Mouse (Mus musculus) lung, embryonic 14.5 days (tissue): Measurements from ENCODE around the gene Esyt3. TPM values are rescaled to one million over a fixed set of nuclear protein-coding genes. Genes with fewer than 3 reads are reported as not detected.

Source experiments
- ATAC-seq: fragments of 200-750 bp; cut with Nextera tagmentation; 2 replicates; pipeline ENCODE4 v1.8.0; 2017; ENCODE audit warnings: mild to moderate bottlenecking, moderate TSS enrichment, moderate library complexity; ENCODE audit not compliant: insufficient read depth
- DNase-seq: peaks from one replicate; pipeline ENCODE4 v3.0.0-alpha.2; 2015
- H3K27ac ChIP-seq: fragments of 300-500 bp; sonication (generic); 2 replicates; pipeline ENCODE4 v1.5.1; 2014; ENCODE audit warnings: low read depth, mild to moderate bottlenecking, moderate library complexity
- H3K27me3 ChIP-seq: fragments of 300-500 bp; sonication (generic); 2 replicates; pipeline ENCODE4 v1.6.1; 2014; ENCODE audit warnings: low read length, control low read depth; ENCODE audit not compliant: insufficient read depth
- H3K36me3 ChIP-seq: fragments of 300-500 bp; sonication (generic); 2 replicates; pipeline ENCODE4 v1.6.1; 2014; ENCODE audit warnings: control low read depth; ENCODE audit not compliant: insufficient read depth
- H3K4me1 ChIP-seq: fragments of 300-500 bp; sonication (generic); 2 replicates; pipeline ENCODE4 v1.6.1; 2014; ENCODE audit warnings: antibody characterized with exemption, control low read depth; ENCODE audit not compliant: insufficient read depth
- H3K4me2 ChIP-seq: fragments of 300-500 bp; sonication (generic); 2 replicates; pipeline ENCODE4 v1.6.1; 2014; ENCODE audit warnings: mild to moderate bottlenecking
- H3K4me3 ChIP-seq: fragments of 300-500 bp; sonication (generic); 2 replicates; pipeline ENCODE4 v1.5.1; 2014; ENCODE audit warnings: low read depth, low read length
- H3K9ac ChIP-seq: fragments of 300-500 bp; sonication (generic); 2 replicates; pipeline ENCODE4 v1.6.1; 2014
- H3K9me3 ChIP-seq: fragments of 300-500 bp; sonication (generic); 2 replicates; pipeline ENCODE4 v1.6.1; 2016; ENCODE audit warnings: low read depth, low read length, control low read depth
- CTCF ChIP-seq: IDR thresholded peaks from 2 replicates; pipeline ENCODE4 v1.5.1; 2016; ENCODE audit warnings: antibody characterized with exemption, low read depth
- WGBS: fragments of 180-500 bp; shearing (Covaris S2); extraction: QIAGEN DNeasy Blood & Tissue Kit; methylation state at CpG from one replicate; pipeline ENCODE4 v1.1.7; 2014; 5-methylcytosine and 5-hydroxymethylcytosine counted together
- polyA plus RNA-seq: library from polyadenylated mRNA; unstranded; fragments of >200 nt; fragmentation: Nextera tagmentation; extraction: Ambion mirVana; gene quantifications from 2 replicates; pipeline ENCODE4 v1.2.1, GENCODE M21; 2014

Esyt3 gene
- polyA plus RNA-seq, 1 experiment from 2014 or later: 1.2 TPM

GRCm38 (mm10) chr9:99376591-99377418 is 18.4 kb upstream of the Esyt3 start:
- no peak overlapping the region for H3K4me3 ChIP-seq
- no peaks in the 10 kb centered on the region for H3K36me3 ChIP-seq
- no peaks in the 10 kb centered on the region for H3K4me1 ChIP-seq
- H3K9ac ChIP-seq: no peak overlapping the region
- no peaks in the 10 kb centered on the region for H3K9me3 ChIP-seq
- DNase-seq: peak; percentile 76
- H3K4me2 ChIP-seq: no peak overlapping the region
- 5% methylated on average over 14 of the region's 14 CpGs for WGBS
- no peak overlapping the region for H3K27ac ChIP-seq
- H3K27me3 ChIP-seq: no peaks in the 10 kb centered on the region
- ATAC-seq: no peak
- TF ChIP-seq CTCF: peak; percentile 89

- H3K9me3 ChIP-seq: no peaks in the 10 kb centered on the region
- no peak for ATAC-seq
- H3K36me3 ChIP-seq: no peaks in the 10 kb centered on the region
- H3K9ac ChIP-seq: no peak overlapping the region
- no peak for DNase-seq
- H3K27ac ChIP-seq: no peak overlapping the region
- 75% methylated on average over 7 of the region's 7 CpGs for WGBS
- no peaks in the 10 kb centered on the region for H3K4me1 ChIP-seq
- no peak overlapping the region for H3K4me2 ChIP-seq
- no peak overlapping the region for H3K4me3 ChIP-seq
- no peak for TF ChIP-seq CTCF
- no peaks in the 10 kb centered on the region for H3K27me3 ChIP-seq
Measured at GRCm38 (mm10) chr9:99368431-99368830, 10.1 kb upstream of the Esyt3 start.

DNA sequence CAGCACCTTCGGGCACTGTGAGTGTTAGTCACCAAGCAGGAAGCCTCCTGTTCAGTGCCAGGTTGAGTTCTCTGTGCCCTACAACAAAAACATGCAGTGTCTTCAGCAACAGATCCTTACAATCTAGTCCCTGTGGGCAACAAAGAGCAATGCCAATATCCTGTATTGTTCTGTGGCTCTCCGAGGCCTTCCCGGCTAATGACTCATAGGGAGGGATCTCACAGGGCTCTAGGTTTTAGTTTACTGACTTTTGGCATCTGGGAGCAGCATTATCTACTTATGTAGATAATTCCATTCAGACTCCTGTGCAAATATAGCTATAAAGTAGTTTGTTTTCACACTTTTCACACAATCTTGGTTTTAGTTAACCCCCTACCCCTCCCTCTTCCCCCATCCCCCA is 7.5 kb upstream of the Esyt3 start:
- H3K36me3 ChIP-seq: no peaks in the 10 kb centered on the region
- no peak for TF ChIP-seq CTCF
- DNase-seq: no peak
- H3K4me3 ChIP-seq: no peak overlapping the region
- no peak overlapping the region for H3K4me2 ChIP-seq
- WGBS: 64% methylated on average over 3 of the region's 3 CpGs
- no peaks in the 10 kb centered on the region for H3K4me1 ChIP-seq
- H3K9me3 ChIP-seq: no peaks in the 10 kb centered on the region
- no peaks in the 10 kb centered on the region for H3K27me3 ChIP-seq
- no peak overlapping the region for H3K9ac ChIP-seq
- no peak overlapping the region for H3K27ac ChIP-seq
- ATAC-seq: no peak

- Histone ChIP-seq H3K4me3 (no peak overlapping the region), H3K4me1 (no peaks in the 10 kb centered on the region), H3K4me2 (no peak overlapping the region), H3K9me3 (no peaks in the 10 kb centered on the region), H3K27me3 (peaks cover 12% of the 10 kb centered on the region), H3K9ac (no peak overlapping the region), H3K27ac (no peak overlapping the region), H3K36me3 (no peaks in the 10 kb centered on the region)
- DNase-seq (no peak), ATAC-seq (no peak)
- 51% methylated on average over 8 of the region's 8 CpGs for WGBS
- no peak for TF ChIP-seq CTCF
Measured at GRCm38 (mm10) chr9:99363076-99363475, 4.7 kb upstream of the Esyt3 start.

GRCm38 (mm10) chr9:99361946-99362345 is 3.6 kb upstream of the Esyt3 start:
- Histone ChIP-seq H3K36me3 (no peaks in the 10 kb centered on the region), H3K4me1 (0 out of 2 replicates have a peak, but pooled peaks cover 3% of the 10 kb centered on the region), H3K4me2 (no peak overlapping the region), H3K27ac (no peak overlapping the region), H3K9ac (no peak overlapping the region), H3K4me3 (no peak overlapping the region), H3K9me3 (no peaks in the 10 kb centered on the region), H3K27me3 (peaks cover 24% of the 10 kb centered on the region)
- TF ChIP-seq CTCF: no peak
- ATAC-seq (no peak), DNase-seq (no peak)
- 82% methylated on average over 9 of the region's 9 CpGs for WGBS

DNA sequence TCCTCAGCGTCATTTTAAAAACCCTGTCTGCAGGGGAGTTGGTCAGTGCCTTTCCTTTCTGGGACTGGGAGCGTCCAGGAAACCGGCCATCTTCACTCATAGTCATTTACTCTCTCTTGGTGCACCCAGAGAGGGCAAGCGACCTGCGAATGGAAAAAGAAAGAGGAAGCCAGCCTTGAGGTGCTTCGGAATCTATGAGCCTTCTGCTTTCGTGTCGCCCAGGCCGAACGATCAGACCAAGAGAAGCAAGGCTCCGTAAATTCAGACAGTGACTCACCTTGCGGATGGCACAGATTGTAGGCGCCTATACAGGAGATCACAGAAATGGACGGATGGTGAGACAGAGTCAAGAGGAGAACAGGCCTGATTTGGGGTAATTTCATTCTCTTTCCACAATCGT is 655 bp upstream of the Esyt3 start:
- TF ChIP-seq CTCF: no peak
- no peak for DNase-seq
- Histone ChIP-seq H3K4me2 (no peak overlapping the region), H3K36me3 (no peaks in the 10 kb centered on the region), H3K27ac (no peak overlapping the region), H3K4me1 (0 out of 2 replicates have a peak, but pooled peaks cover 3% of the 10 kb centered on the region), H3K27me3 (peaks cover 36% of the 10 kb centered on the region), H3K9me3 (no peaks in the 10 kb centered on the region), H3K9ac (no peak overlapping the region), H3K4me3 (no peak overlapping the region)
- ATAC-seq: no peak
- 87% methylated on average over 15 of the region's 15 CpGs for WGBS

DNA sequence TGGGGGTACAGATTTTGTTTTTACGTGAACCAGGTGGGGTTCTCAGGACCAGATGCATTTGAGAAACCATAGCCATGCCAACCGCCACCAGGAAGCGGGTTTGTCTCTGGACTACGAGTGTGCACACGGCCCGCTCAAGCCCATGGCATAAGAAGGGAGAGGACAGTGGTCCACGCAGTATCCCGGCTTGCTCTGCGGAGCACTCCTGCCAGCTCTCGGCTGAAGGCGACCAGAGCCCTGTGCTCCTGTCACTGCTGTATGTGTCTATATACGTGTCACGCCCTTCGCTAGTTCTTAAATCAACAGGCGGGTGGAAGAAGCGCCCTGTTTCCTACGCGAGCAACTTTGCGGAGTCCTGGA is 816 bp downstream of the Esyt3 start:
- Histone ChIP-seq H3K27ac (no peak overlapping the region), H3K9ac (peak overlapping the region; percentile 43), H3K27me3 (peaks cover 36% of the 10 kb centered on the region), H3K4me3 (peak overlapping the region; percentile 44), H3K4me2 (peak overlapping the region; percentile 90), H3K4me1 (0 out of 2 replicates have a peak, but pooled peaks cover 3% of the 10 kb centered on the region), H3K36me3 (no peaks in the 10 kb centered on the region), H3K9me3 (no peaks in the 10 kb centered on the region)
- WGBS: 4% methylated on average over 19 of the region's 19 CpGs
- DNase-seq: peak; percentile 36
- peak; percentile 58 for ATAC-seq
- no peak for TF ChIP-seq CTCF
